9 mouse cellular contexts compared by ENCODE assay signal in genomic region chr1:46580385-46580784, GRCm38 (mm10).
A peak's percentile ranks its signal among the peaks of the same experiment; 100 is the strongest.
DNase-seq lines count a peak whose midpoint lies in the region; ATAC-seq and TF ChIP-seq lines count a peak whose summit lies in the region.
"Had no signal": no experiment of that assay in that cellular context is flagged by ENCODE, and none has a peak within 500 bp of the region (broad histone marks: within the 10 kb centered on the region; RNA-seq: fewer than 3 reads in every experiment).

No protein-coding gene starts in this region.

- no peaks in the 10 kb centered on the region for H3K4me1 ChIP-seq in embryonic facial prominence, embryonic 11.5 days (ENCODE audit: control insufficient read depth, insufficient read depth, low read length)
- no peaks in the 10 kb centered on the region for H3K4me1 ChIP-seq in embryonic facial prominence, embryonic 10.5 days
- no peaks in the 10 kb centered on the region for H3K4me1 ChIP-seq in kidney, postnatal 0 days (replicated peaks; ENCODE audit: insufficient read depth, low read length)
- no peaks in the 10 kb centered on the region for H3K4me1 ChIP-seq in kidney, embryonic 15.5 days
- H3K4me1 ChIP-seq: midbrain, embryonic 12.5 days had no signal

- H3K4me2 ChIP-seq in embryonic facial prominence, embryonic 11.5 days (ENCODE audit: low read depth, low read length) = no peak overlapping the region
- no peak overlapping the region for H3K4me2 ChIP-seq in kidney, postnatal 0 days (ENCODE audit: low read length)
- H3K4me2 ChIP-seq in kidney, embryonic 15.5 days = no peak overlapping the region
- H3K4me2 ChIP-seq: midbrain, embryonic 12.5 days had no signal

- H3K9ac ChIP-seq in embryonic facial prominence, embryonic 11.5 days (replicated peaks; ENCODE audit: low read length) = no peak overlapping the region
- H3K9ac ChIP-seq in kidney, postnatal 0 days (ENCODE audit: low read depth, low read length) = no peak overlapping the region
- no peak overlapping the region for H3K9ac ChIP-seq in kidney, embryonic 15.5 days
- H3K9ac ChIP-seq: midbrain, embryonic 12.5 days had no signal

- no peak for ATAC-seq in embryonic facial prominence, embryonic 11.5 days (replicated peaks; ENCODE audit: insufficient number of reproducible peaks, low FRiP score, low TSS enrichment, low read depth)
- no peak for ATAC-seq in kidney, postnatal 0 days (replicated peaks; ENCODE audit: low FRiP score, low read depth)
- no peak for ATAC-seq in kidney, embryonic 15.5 days (replicated peaks; ENCODE audit: low FRiP score)

- peak; percentile 47 for DNase-seq in embryonic facial prominence, embryonic 11.5 days (ENCODE audit: low spot score)
- no peak for DNase-seq in embryonic facial prominence, embryonic 10.5 days (ENCODE audit: low spot score)
- peak; percentile 49 for DNase-seq in kidney, postnatal 0 days (ENCODE audit: low spot score)
- DNase-seq in 3T3-L1 (ENCODE audit: low read depth, low spot score) = peak; percentile 45
- DNase-seq in brain, embryonic 18.5 days (ENCODE audit: low read depth, low spot score) = peak; percentile 18
- no peak for DNase-seq in thymus, adult 18-20 months
- DNase-seq in urinary bladder, adult 2 months (ENCODE audit: low spot score) = no peak

- no peak overlapping the region for H3K4me3 ChIP-seq in embryonic facial prominence, embryonic 11.5 days (ENCODE audit: low read depth, low read length)
- no peak overlapping the region for H3K4me3 ChIP-seq in embryonic facial prominence, embryonic 10.5 days
- H3K4me3 ChIP-seq in kidney, postnatal 0 days (replicated peaks; ENCODE audit: low read depth, low read length) = no peak overlapping the region
- no peak overlapping the region for H3K4me3 ChIP-seq in kidney, embryonic 15.5 days (replicated peaks)
- H3K4me3 ChIP-seq: midbrain, embryonic 12.5 days had no signal

- TF ChIP-seq CTCF in kidney, postnatal 0 days (IDR thresholded peaks at IDR 0.05; ENCODE audit: low read depth) = peak; percentile 59

- no peaks in the 10 kb centered on the region for H3K27me3 ChIP-seq in embryonic facial prominence, embryonic 11.5 days (ENCODE audit: control insufficient read depth, insufficient read depth, low read length)
- H3K27me3 ChIP-seq in embryonic facial prominence, embryonic 10.5 days (replicated peaks; ENCODE audit: low read depth, poor library complexity, severe bottlenecking) = no peaks in the 10 kb centered on the region
- no peaks in the 10 kb centered on the region for H3K27me3 ChIP-seq in kidney, postnatal 0 days (ENCODE audit: insufficient read depth, low read length)
- no peaks in the 10 kb centered on the region for H3K27me3 ChIP-seq in kidney, embryonic 15.5 days
- H3K27me3 ChIP-seq: midbrain, embryonic 12.5 days had no signal

- no peaks in the 10 kb centered on the region for H3K9me3 ChIP-seq in embryonic facial prominence, embryonic 11.5 days (replicated peaks; ENCODE audit: control insufficient read depth, low read length)
- peaks cover 6% of the 10 kb centered on the region; the same call in 1 of the 2 replicates for H3K9me3 ChIP-seq in embryonic facial prominence, embryonic 10.5 days
- H3K9me3 ChIP-seq in kidney, postnatal 0 days (replicated peaks; ENCODE audit: low read length) = no peaks in the 10 kb centered on the region
- no peaks in the 10 kb centered on the region for H3K9me3 ChIP-seq in kidney, embryonic 15.5 days (replicated peaks)
- H3K9me3 ChIP-seq: midbrain, embryonic 12.5 days had no signal

- no peak overlapping the region for H3K27ac ChIP-seq in embryonic facial prominence, embryonic 11.5 days (replicated peaks; ENCODE audit: low read depth, low read length)
- no peak overlapping the region for H3K27ac ChIP-seq in embryonic facial prominence, embryonic 10.5 days (replicated peaks)
- H3K27ac ChIP-seq in kidney, postnatal 0 days = no peak overlapping the region
- H3K27ac ChIP-seq in kidney, embryonic 15.5 days = no peak overlapping the region
- H3K27ac ChIP-seq: midbrain, embryonic 12.5 days had no signal

- no peaks in the 10 kb centered on the region for H3K36me3 ChIP-seq in embryonic facial prominence, embryonic 11.5 days (replicated peaks; ENCODE audit: control insufficient read depth, insufficient read depth, low read depth, low read length)
- no peaks in the 10 kb centered on the region for H3K36me3 ChIP-seq in embryonic facial prominence, embryonic 10.5 days (replicated peaks)
- no peaks in the 10 kb centered on the region for H3K36me3 ChIP-seq in kidney, postnatal 0 days (ENCODE audit: insufficient read depth, low read length)
- no peaks in the 10 kb centered on the region for H3K36me3 ChIP-seq in kidney, embryonic 15.5 days
- H3K36me3 ChIP-seq: midbrain, embryonic 12.5 days had no signal

- 44% methylated on average over 3 of the region's 3 CpGs for WGBS in embryonic facial prominence, embryonic 11.5 days
- WGBS in embryonic facial prominence, embryonic 10.5 days = 45% methylated on average over 3 of the region's 3 CpGs
- 35% methylated on average over 3 of the region's 3 CpGs for WGBS in kidney, postnatal 0 days
- WGBS in kidney, embryonic 15.5 days = 30% methylated on average over 3 of the region's 3 CpGs

Comparison
In these comparisons a context has a peak if more than half of its experiments do, and no peak if none do; other contexts are left out.
1. DNase-seq: peak in embryonic facial prominence, embryonic 11.5 days (single experiment), kidney, postnatal 0 days (single experiment), 3T3-L1 (single experiment) and brain, embryonic 18.5 days (single experiment); none in embryonic facial prominence, embryonic 10.5 days (single experiment), thymus, adult 18-20 months (0 of 2) and urinary bladder, adult 2 months (single experiment).